Mouse (Mus musculus): ENCODE measurements at regions not wholly inside any gene's neighbourhood (a gene's known extent, or its start where the extent isn't known, plus 50 kb on each side); places are given as distances from the start of the nearest gene placed in this dataset.

DNA sequence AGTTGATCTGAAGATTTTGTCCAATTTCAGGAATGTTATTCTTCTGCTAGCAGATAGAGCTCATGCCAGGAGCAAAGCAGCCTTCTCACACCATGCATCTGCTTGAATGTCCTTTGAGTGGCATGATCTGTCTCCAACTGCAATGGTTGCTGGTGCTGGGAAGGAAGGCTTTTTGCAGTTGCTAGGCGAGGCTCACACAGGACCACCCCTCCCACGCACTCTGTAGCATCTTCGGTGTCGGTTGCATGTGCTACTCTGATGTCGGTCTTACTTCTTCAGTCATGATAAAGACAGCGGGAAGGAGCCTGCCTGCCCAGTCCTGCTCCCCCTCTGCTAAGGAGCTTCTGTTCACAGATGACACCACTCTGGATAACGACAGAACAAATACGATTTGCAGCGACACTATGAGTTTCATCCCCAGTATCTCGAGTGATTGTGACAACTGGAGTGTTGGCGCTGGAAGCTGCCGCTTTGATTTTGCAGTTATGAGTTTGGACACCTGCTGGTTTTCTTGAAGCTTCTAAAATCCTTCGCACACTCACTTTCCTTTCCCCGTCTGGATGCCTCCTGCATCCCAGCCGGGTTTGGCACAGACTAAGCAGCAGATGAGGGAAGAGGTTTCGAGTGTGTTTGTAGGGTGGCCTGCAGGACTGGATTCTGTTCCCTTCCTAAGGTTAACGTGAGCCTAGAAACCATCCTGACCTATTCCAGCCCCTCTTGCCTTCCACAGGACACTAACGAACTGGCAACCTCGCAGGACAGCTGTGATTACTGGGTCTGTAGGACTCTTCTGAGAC, 75.4 kb upstream of the Ajap1 start:
- 59% methylated on average over 19 of the region's 19 CpGs for WGBS
- no peak for DNase-seq

DNA sequence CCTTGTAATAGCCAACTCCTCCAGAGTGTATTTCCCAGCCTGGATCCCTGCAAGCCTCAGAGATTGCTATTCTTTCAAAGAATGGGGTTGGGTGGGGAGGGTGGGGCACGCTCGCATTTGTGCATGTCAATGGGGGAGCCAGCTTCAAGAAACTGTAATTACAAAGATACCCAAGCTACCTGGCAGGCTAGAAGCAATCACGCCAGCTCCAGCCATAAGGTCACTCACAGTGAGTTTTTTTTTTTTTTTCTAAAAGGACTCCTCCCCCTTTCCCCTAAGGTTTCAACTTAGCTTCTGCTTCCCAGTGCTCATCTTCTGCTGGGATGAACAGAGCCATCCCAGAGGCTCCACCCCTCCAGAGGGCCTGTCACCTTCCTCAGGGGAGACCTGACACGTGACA, 77.0 kb upstream of the Ajap1 start:
- WGBS: 66% methylated on average over 4 of the region's 4 CpGs
- no peaks in the 10 kb centered on the region for H3K4me1 ChIP-seq (ENCODE audit: control insufficient read depth, insufficient read depth, low read length)
- H3K4me3 ChIP-seq (ENCODE audit: insufficient read depth, low read depth, low read length): no peak overlapping the region
- no peak overlapping the region for H3K27ac ChIP-seq (ENCODE audit: insufficient read depth, low read depth, low read length)
- no peaks in the 10 kb centered on the region for H3K36me3 ChIP-seq (ENCODE audit: control insufficient read depth, insufficient read depth, low read length)
- TF ChIP-seq CTCF (conservative IDR thresholded peaks at IDR 0.05; ENCODE audit: insufficient read depth, insufficient read length, low read depth, low read length): no peak
- no peak for TF ChIP-seq POLR2A (IDR thresholded peaks at IDR 0.05; ENCODE audit: low read depth, low read length)
- H3K27me3 ChIP-seq (replicated peaks; ENCODE audit: control insufficient read depth, insufficient read depth, low read length): no peaks in the 10 kb centered on the region
- DNase-seq: no peak

More for the DNA sequence above, 75.4 kb upstream of the Ajap1 start:
- TF ChIP-seq POLR2A (IDR thresholded peaks at IDR 0.05; ENCODE audit: low read depth, low read length) (no peak), CTCF (conservative IDR thresholded peaks at IDR 0.05; ENCODE audit: insufficient read depth, insufficient read length, low read depth, low read length) (no peak)
- Histone ChIP-seq H3K4me1 (ENCODE audit: control insufficient read depth, insufficient read depth, low read length) (no peaks in the 10 kb centered on the region), H3K36me3 (ENCODE audit: control insufficient read depth, insufficient read depth, low read length) (no peaks in the 10 kb centered on the region), H3K27ac (ENCODE audit: insufficient read depth, low read depth, low read length) (no peak overlapping the region), H3K4me3 (ENCODE audit: insufficient read depth, low read depth, low read length) (no peak overlapping the region), H3K27me3 (replicated peaks; ENCODE audit: control insufficient read depth, insufficient read depth, low read length) (no peaks in the 10 kb centered on the region)

DNA sequence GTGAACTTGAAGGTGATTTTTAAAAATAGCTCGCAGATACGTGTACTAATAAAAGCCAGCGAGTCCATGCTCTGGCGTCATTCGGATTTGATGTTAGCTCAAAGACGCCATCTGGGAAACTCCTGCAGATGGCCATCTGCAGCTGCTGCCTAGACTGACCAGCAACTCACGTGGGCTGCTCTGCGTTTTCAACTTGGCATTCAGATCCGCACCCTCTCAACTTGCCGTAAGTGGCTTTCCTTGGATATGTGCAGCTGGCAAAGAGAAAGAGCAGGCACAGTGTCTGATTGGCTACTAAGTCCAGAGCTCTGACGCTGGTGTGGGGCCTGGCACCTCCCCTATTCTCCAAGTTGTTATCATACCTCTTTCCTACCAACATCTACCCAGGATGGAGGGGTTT, 77.6 kb upstream of the Ajap1 start:
- Histone ChIP-seq H3K4me3 (ENCODE audit: insufficient read depth, low read depth, low read length) (no peak overlapping the region), H3K4me1 (ENCODE audit: control insufficient read depth, insufficient read depth, low read length) (no peaks in the 10 kb centered on the region), H3K27me3 (replicated peaks; ENCODE audit: control insufficient read depth, insufficient read depth, low read length) (no peaks in the 10 kb centered on the region), H3K36me3 (ENCODE audit: control insufficient read depth, insufficient read depth, low read length) (no peaks in the 10 kb centered on the region), H3K27ac (ENCODE audit: insufficient read depth, low read depth, low read length) (no peak overlapping the region)
- TF ChIP-seq POLR2A (IDR thresholded peaks at IDR 0.05; ENCODE audit: low read depth, low read length) (no peak), CTCF (conservative IDR thresholded peaks at IDR 0.05; ENCODE audit: insufficient read depth, insufficient read length, low read depth, low read length) (no peak)
- 68% methylated on average over 11 of the region's 11 CpGs for WGBS
- DNase-seq: no peak

DNA sequence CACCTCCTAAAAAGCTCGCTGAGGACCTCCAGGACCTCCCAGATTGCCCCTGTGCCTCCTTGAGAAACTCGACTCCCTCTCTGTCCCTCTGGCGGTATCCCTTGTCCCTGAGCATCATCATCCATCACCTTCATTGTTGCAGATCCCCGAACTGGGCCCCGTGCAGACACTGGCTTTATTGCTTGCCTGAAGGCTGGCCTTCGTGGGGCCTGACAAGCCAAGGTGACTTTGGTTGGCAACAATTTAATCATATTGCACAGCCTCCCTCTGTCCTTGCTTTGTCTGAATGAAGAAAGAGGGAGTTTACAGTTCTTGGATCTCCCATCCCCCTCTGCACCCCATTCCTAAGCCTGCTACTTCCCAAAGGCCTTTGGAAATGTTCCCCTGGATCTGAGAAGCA, 78.3 kb upstream of the Ajap1 start:
- H3K27ac ChIP-seq (ENCODE audit: insufficient read depth, low read depth, low read length): no peak overlapping the region
- H3K4me3 ChIP-seq (ENCODE audit: insufficient read depth, low read depth, low read length): no peak overlapping the region
- H3K27me3 ChIP-seq (replicated peaks; ENCODE audit: control insufficient read depth, insufficient read depth, low read length): no peaks in the 10 kb centered on the region
- H3K4me1 ChIP-seq (ENCODE audit: control insufficient read depth, insufficient read depth, low read length): no peaks in the 10 kb centered on the region
- TF ChIP-seq POLR2A (IDR thresholded peaks at IDR 0.05; ENCODE audit: low read depth, low read length) (no peak), CTCF (conservative IDR thresholded peaks at IDR 0.05; ENCODE audit: insufficient read depth, insufficient read length, low read depth, low read length) (no peak)
- no peak for DNase-seq
- H3K36me3 ChIP-seq (ENCODE audit: control insufficient read depth, insufficient read depth, low read length): no peaks in the 10 kb centered on the region
- WGBS: 20% methylated on average over 6 of the region's 6 CpGs

DNA sequence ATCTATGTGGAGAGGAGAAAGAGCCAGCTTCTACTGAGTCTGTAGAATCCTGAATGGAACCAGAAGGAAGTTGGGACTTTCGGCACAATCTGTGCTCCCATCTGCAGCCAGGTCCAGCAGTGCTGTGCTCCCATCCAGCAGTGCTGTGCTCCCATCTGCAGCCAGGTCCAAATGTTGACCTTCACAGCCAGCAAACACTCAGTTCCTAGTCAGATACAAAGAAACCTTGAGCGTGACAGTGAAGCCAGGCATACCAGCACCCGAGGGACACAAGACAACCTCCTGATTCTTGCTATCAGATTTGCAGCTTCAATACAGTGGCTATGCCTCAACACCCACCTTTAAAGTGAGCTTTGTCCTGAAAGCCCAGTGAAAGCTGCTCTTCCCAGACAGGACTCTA, 79.4 kb upstream of the Ajap1 start:
- DNase-seq: no peak
- 87% methylated on average over 3 of the region's 3 CpGs for WGBS

DNA sequence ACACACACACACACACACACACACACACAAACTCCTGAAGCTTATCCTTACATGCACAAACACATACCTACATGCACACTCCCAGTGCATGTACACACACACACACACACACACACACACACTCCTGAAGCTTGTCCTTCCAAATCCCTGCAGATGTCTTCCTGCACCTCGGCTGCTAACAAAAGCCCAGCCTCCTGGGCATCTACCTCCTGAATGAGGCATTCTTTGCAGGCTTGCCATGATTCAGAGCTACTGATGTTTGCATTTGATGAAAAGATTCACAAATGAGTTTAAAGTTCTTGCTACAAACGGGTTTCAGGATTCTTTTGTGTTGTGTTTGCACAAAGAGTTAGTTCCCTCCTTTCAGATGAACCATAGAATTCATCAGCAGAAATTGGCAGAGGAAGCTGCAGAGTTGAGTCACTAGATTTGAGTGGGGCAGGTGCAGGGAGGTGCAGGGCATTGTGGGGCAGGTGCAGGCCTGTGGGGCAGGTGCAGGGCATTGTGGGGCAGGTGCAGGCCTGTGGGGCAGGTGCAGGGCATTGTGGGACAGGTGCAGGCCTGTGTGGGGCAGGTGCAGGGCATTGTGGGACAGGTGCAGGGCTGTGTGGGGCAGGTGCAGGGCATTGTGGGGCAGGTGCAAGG, 84.8 kb upstream of the Ajap1 start:
- H3K27me3 ChIP-seq (replicated peaks; ENCODE audit: control insufficient read depth, insufficient read depth, low read length): no peaks in the 10 kb centered on the region
- TF ChIP-seq CTCF (conservative IDR thresholded peaks at IDR 0.05; ENCODE audit: insufficient read depth, insufficient read length, low read depth, low read length) (no peak), POLR2A (IDR thresholded peaks at IDR 0.05; ENCODE audit: low read depth, low read length) (no peak)
- 46% methylated on average over 2 of the region's 2 CpGs for WGBS
- no peaks in the 10 kb centered on the region for H3K36me3 ChIP-seq (ENCODE audit: control insufficient read depth, insufficient read depth, low read length)
- H3K27ac ChIP-seq (ENCODE audit: insufficient read depth, low read depth, low read length): no peak overlapping the region
- no peak overlapping the region for H3K4me3 ChIP-seq (ENCODE audit: insufficient read depth, low read depth, low read length)
- no peak for DNase-seq
- H3K4me1 ChIP-seq (ENCODE audit: control insufficient read depth, insufficient read depth, low read length): no peaks in the 10 kb centered on the region

More for the DNA sequence above, 79.4 kb upstream of the Ajap1 start:
- H3K4me1 ChIP-seq (ENCODE audit: control insufficient read depth, insufficient read depth, low read length): no peaks in the 10 kb centered on the region
- H3K27ac ChIP-seq (ENCODE audit: insufficient read depth, low read depth, low read length): no peak overlapping the region
- no peaks in the 10 kb centered on the region for H3K36me3 ChIP-seq (ENCODE audit: control insufficient read depth, insufficient read depth, low read length)
- TF ChIP-seq POLR2A (IDR thresholded peaks at IDR 0.05; ENCODE audit: low read depth, low read length) (no peak), CTCF (conservative IDR thresholded peaks at IDR 0.05; ENCODE audit: insufficient read depth, insufficient read length, low read depth, low read length) (no peak)
- no peaks in the 10 kb centered on the region for H3K27me3 ChIP-seq (replicated peaks; ENCODE audit: control insufficient read depth, insufficient read depth, low read length)
- H3K4me3 ChIP-seq (ENCODE audit: insufficient read depth, low read depth, low read length): no peak overlapping the region

DNA sequence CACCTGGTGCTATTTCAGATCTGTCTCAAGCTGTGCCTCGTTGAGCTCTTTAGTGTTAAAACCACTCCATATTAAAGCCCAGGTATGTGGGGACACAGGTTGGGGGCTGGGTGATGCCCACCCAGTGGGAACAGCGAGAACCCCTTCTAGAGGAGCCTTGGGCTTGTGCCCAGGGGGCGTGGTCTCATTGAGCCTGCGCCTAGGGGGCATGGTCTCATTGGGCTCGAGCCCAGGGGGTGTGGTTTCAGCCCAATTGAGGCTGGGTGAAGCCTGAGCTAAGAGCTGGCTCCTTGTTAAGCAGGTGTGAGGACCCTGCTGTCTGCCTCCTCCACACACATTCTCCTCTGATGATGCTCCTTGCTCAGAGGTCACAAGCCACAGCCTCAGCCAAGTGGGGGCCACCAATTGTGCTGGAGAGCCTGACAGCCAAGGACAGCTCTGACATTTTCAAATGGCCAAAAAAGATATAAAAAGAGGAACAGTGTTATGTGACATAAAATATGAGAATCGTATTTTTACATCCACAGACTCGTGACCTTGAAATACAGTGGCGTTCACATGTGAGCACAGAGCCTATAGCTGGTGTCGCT, 90.7 kb upstream of the Ajap1 start:
- Histone ChIP-seq H3K4me1 (ENCODE audit: control insufficient read depth, insufficient read depth, low read length) (no peaks in the 10 kb centered on the region), H3K27me3 (replicated peaks; ENCODE audit: control insufficient read depth, insufficient read depth, low read length) (no peaks in the 10 kb centered on the region), H3K27ac (ENCODE audit: insufficient read depth, low read depth, low read length) (no peak overlapping the region), H3K36me3 (ENCODE audit: control insufficient read depth, insufficient read depth, low read length) (no peaks in the 10 kb centered on the region), H3K4me3 (ENCODE audit: insufficient read depth, low read depth, low read length) (no peak overlapping the region)
- no peak for DNase-seq
- TF ChIP-seq POLR2A (IDR thresholded peaks at IDR 0.05; ENCODE audit: low read depth, low read length) (no peak), CTCF (conservative IDR thresholded peaks at IDR 0.05; ENCODE audit: insufficient read depth, insufficient read length, low read depth, low read length) (no peak)
- WGBS: 49% methylated on average over 9 of the region's 9 CpGs
